Mouse (Mus musculus): ENCODE results near the gene Rtn4rl1. TPM values are rescaled to one million over a fixed set of nuclear protein-coding genes. Genes with fewer than 3 reads are reported as not detected.

Rtn4rl1 gene
- polyA plus RNA-seq, 1 experiment from 2014 or later: 10.2 TPM

DNA sequence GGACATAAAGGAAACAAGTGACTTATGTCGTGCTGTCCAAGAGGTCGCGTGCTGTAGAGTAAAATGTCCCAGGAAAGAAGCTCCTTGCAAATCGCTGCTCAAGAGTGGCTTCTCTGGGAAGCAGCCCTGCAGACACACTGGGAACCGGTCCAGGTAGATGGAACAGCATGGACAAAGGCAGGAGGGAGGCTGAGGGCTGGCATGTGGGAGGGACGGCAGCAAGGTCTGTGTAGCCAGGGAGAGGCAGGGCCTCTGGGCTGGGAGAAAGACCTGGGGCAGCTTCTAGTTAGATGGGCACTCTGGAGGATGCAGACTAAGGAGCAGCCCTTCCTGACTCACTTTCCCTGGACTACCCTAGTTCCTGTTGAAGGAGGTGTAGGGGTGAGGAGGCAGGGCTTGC lies 65.8 kb downstream of the Rtn4rl1 start:
- Histone ChIP-seq H3K27ac (replicated peaks) (0 out of 2 replicates have a peak overlapping the region, but pooled peaks have one; percentile 3), H3K4me2 (no peak overlapping the region), H3K27me3 (replicated peaks) (no peaks in the 10 kb centered on the region), H3K4me1 (peaks cover 68% of the 10 kb centered on the region), H3K4me3 (no peak overlapping the region), H3K9me3 (no peaks in the 10 kb centered on the region), H3K36me3 (no peaks in the 10 kb centered on the region), H3K9ac (0 out of 2 replicates have a peak overlapping the region, but pooled peaks have one; percentile 48)
- ATAC-seq (ENCODE audit: extremely low read depth, insufficient number of reproducible peaks, low FRiP score, low TSS enrichment): no peak
- WGBS: 58% methylated on average over 6 of the region's 6 CpGs

DNA sequence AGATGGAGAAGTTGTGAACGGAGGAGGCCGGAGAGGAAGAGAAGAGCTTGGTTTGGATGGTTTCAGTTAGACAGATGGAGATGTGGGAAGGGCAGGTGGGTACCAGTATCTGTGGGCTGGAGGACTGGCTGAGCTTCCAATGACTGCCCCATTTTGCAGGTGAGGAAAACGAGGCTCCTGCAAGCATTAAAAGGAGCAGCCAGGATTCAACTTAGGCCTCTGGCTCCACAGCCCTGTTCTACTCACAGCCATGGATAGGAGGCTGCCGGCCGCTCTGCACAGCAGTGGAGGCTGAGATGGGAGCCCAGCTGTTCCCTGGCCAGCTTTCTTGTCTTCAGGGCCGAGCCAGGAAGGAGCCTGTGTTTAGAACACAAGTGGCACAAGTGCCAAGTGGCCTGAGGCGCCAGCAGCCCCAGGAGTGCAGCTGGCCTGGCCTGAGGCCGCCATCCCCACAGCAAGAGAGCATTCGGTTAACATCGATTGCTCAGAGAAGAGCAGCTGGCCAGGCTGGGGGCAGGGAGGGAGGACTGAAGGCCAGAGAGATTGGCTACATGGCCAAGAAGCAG lies 66.5 kb downstream of the Rtn4rl1 start:
- ATAC-seq (ENCODE audit: extremely low read depth, insufficient number of reproducible peaks, low FRiP score, low TSS enrichment): no peak
- H3K9ac ChIP-seq: peak overlapping the region; percentile 48; the same call in 1 of the 2 replicates
- H3K36me3 ChIP-seq: no peaks in the 10 kb centered on the region
- H3K4me3 ChIP-seq: no peak overlapping the region
- H3K4me1 ChIP-seq: peaks cover 67% of the 10 kb centered on the region
- 61% methylated on average over 10 of the region's 10 CpGs for WGBS
- H3K27ac ChIP-seq (replicated peaks): 0 out of 2 replicates have a peak overlapping the region, but pooled peaks have one; percentile 36
- no peaks in the 10 kb centered on the region for H3K9me3 ChIP-seq
- H3K4me2 ChIP-seq: no peak overlapping the region
- H3K27me3 ChIP-seq (replicated peaks): no peaks in the 10 kb centered on the region

DNA sequence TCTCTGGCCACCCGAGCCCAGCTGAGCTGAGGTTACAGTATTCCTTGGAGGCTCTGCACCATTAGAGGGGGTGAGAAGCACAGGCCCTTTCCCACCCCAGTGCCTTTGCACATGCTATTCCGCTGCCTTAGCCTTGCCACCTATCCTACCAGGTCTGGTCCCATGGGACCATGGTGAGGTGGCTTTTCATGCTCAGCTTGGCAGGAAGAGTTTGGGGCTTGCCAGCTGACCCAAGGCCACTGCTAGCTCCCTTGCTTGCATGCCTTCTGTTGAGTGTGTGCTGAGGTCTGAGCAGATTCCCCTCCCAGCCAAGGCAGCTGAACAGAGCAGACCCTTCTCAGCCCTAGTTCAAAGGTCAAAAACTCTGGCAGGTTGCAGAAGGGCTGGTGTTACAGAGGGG lies 67.4 kb downstream of the Rtn4rl1 start:
- Histone ChIP-seq H3K9me3 (no peaks in the 10 kb centered on the region), H3K27me3 (replicated peaks) (no peaks in the 10 kb centered on the region), H3K4me2 (no peak overlapping the region), H3K27ac (replicated peaks) (no peak overlapping the region), H3K36me3 (0 out of 2 replicates have a peak, but pooled peaks cover 3% of the 10 kb centered on the region), H3K4me1 (peaks cover 71% of the 10 kb centered on the region), H3K9ac (no peak overlapping the region), H3K4me3 (no peak overlapping the region)
- WGBS: 87% methylated on average over 2 of the region's 2 CpGs
- no peak for ATAC-seq (ENCODE audit: extremely low read depth, insufficient number of reproducible peaks, low FRiP score, low TSS enrichment)

DNA sequence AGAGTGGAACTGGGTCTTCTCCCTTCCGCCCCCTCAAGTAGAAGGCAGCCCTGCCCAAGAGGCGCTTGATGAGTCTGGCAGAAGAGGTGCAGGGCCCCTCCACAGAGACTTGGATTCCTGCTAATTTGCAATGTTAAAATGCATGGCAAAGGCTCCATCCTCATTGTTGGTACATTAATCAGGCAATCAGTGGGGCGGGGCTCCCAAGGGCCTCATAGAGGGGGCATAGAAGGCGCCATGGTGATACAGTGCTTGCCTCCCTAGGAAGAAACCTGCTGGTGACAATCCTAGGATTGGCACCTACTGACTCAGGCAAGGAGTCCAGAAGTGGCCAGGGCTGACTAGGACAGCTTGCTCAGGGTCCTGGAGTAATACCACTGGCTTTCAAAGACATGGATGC lies 68.1 kb downstream of the Rtn4rl1 start:
- no peaks in the 10 kb centered on the region for H3K9me3 ChIP-seq
- no peak overlapping the region for H3K4me3 ChIP-seq
- H3K27ac ChIP-seq (replicated peaks): no peak overlapping the region
- H3K9ac ChIP-seq: no peak overlapping the region; the same call in 1 of the 2 replicates
- peaks cover 7% of the 10 kb centered on the region; the same call in 1 of the 2 replicates for H3K36me3 ChIP-seq
- H3K4me2 ChIP-seq: no peak overlapping the region
- 82% methylated on average over 4 of the region's 4 CpGs for WGBS
- no peaks in the 10 kb centered on the region for H3K27me3 ChIP-seq (replicated peaks)
- H3K4me1 ChIP-seq: peaks cover 71% of the 10 kb centered on the region
- ATAC-seq (ENCODE audit: extremely low read depth, insufficient number of reproducible peaks, low FRiP score, low TSS enrichment): no peak

DNA sequence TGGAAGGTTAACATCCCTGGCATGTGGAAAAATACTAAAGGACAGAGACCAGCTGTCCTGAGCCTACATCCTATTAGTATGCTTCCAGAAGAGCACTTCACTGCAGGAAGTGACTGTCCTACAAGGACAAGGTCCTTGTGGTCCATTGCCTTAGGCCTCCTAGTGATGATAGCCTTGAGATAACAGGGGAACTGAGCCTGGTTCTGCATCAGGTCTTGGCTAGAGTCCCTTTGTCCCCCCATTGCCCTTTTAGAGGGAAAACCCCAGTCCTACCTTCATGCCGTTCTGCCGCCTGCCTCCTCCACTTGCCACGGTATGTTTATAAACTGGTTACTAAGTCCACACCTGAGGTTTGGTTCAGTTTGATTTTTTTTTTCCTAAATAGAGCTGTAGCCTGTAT lies 68.6 kb downstream of the Rtn4rl1 start:
- peak overlapping the region; percentile 45; the same call in 1 of the 2 replicates for H3K27ac ChIP-seq (replicated peaks)
- peaks cover 7% of the 10 kb centered on the region; the same call in 1 of the 2 replicates for H3K36me3 ChIP-seq
- no peak overlapping the region for H3K4me3 ChIP-seq
- H3K27me3 ChIP-seq (replicated peaks): no peaks in the 10 kb centered on the region
- no peaks in the 10 kb centered on the region for H3K9me3 ChIP-seq
- H3K4me1 ChIP-seq: peaks cover 71% of the 10 kb centered on the region
- H3K4me2 ChIP-seq: no peak overlapping the region
- no peak overlapping the region; the same call in 1 of the 2 replicates for H3K9ac ChIP-seq
- ATAC-seq (ENCODE audit: extremely low read depth, insufficient number of reproducible peaks, low FRiP score, low TSS enrichment): no peak
- 74% methylated on average over 3 of the region's 3 CpGs for WGBS

DNA sequence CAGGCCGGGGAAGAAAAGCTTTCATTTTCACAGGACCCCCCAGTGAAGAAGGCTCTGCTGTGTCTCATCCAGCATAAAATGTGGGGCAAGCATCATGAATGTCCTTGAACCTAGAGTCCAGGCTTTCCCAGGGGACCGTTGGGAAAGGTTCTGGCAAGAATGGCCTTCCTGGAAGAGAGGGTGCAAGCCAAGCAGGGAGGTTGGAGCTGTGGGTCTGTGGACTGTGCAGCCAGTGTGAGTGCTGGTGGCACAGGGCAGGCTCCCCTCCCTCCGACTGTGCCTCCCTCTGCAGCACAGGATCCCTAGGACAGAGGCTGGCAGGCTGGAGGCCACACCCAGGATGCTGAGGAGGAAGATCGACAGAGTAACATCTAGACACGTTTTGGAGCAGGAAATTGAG lies 69.2 kb downstream of the Rtn4rl1 start:
- Histone ChIP-seq H3K4me2 (no peak overlapping the region), H3K9me3 (no peaks in the 10 kb centered on the region), H3K4me1 (peaks cover 73% of the 10 kb centered on the region), H3K27ac (replicated peaks) (peak overlapping the region; percentile 45), H3K4me3 (no peak overlapping the region), H3K36me3 (peaks cover 7% of the 10 kb centered on the region; the same call in 1 of the 2 replicates), H3K9ac (0 out of 2 replicates have a peak overlapping the region, but pooled peaks have one; percentile 40), H3K27me3 (replicated peaks) (no peaks in the 10 kb centered on the region)
- ATAC-seq (ENCODE audit: extremely low read depth, insufficient number of reproducible peaks, low FRiP score, low TSS enrichment): no peak
- 35% methylated on average over 5 of the region's 5 CpGs for WGBS

DNA sequence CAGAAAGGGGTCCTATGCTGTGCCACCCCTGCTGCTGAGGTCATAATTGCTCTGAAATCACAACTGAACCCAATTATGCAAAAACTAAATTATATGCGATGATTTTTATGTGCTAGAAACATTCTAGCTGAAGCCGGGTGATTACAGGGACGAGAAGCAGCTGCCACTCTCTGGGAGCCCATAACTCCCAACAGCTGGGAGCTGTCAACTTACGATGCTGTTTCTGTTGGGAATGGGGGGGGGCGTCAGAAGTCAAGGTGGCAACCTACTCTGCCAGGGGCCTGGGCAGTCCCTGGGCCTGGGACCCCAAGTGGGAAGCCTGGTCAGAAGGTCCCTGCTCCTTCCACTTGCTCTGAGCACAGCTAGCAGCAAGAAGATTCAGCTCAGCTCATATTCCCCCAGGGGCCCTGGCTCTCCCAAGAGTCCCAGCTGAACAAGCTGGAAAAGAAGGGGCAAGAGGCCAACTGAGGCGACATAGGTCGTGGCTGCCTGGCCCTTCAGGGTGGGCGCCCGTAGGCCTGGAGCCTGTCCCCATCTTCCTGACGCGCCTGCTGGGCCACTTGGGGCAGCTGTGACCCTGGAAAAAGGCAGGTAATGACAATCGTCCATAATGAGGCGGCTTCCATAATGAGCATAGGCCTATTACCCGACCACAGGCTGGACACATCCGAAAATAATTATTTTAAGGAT lies 69.8 kb downstream of the Rtn4rl1 start:
- Histone ChIP-seq H3K4me3 (no peak overlapping the region), H3K9ac (0 out of 2 replicates have a peak overlapping the region, but pooled peaks have one; percentile 40), H3K27me3 (replicated peaks) (no peaks in the 10 kb centered on the region), H3K27ac (replicated peaks) (peak overlapping the region; percentile 45), H3K36me3 (peaks cover 7% of the 10 kb centered on the region; the same call in 1 of the 2 replicates), H3K4me1 (peaks cover 79% of the 10 kb centered on the region), H3K9me3 (no peaks in the 10 kb centered on the region), H3K4me2 (no peak overlapping the region)
- ATAC-seq (ENCODE audit: extremely low read depth, insufficient number of reproducible peaks, low FRiP score, low TSS enrichment): no peak
- WGBS: 66% methylated on average over 15 of the region's 15 CpGs

DNA sequence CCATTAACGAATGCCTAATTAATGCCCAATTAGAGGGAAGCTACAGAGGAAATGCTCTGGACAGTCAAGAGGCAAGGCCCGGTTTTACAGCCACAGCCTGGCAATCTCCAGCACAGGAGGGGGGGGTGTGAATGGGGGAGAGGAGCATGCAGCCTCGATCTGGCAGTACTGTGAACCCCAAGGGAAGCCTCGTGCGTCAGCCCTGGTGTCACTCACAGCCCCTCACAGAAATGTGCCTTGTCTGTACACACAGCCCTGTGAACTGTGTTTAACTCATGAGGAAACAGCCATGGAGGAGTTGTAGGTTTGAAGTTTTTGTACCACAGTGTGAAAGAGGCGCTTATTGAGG lies 70.4 kb downstream of the Rtn4rl1 start:
- no peak overlapping the region for H3K4me3 ChIP-seq
- H3K9me3 ChIP-seq: no peaks in the 10 kb centered on the region
- H3K27ac ChIP-seq (replicated peaks): no peak overlapping the region
- no peak overlapping the region for H3K4me2 ChIP-seq
- no peak overlapping the region for H3K9ac ChIP-seq
- peaks cover 83% of the 10 kb centered on the region for H3K4me1 ChIP-seq
- no peak for ATAC-seq (ENCODE audit: extremely low read depth, insufficient number of reproducible peaks, low FRiP score, low TSS enrichment)
- H3K27me3 ChIP-seq (replicated peaks): no peaks in the 10 kb centered on the region
- H3K36me3 ChIP-seq: peaks cover 7% of the 10 kb centered on the region; the same call in 1 of the 2 replicates
- WGBS: 63% methylated on average over 6 of the region's 6 CpGs

DNA sequence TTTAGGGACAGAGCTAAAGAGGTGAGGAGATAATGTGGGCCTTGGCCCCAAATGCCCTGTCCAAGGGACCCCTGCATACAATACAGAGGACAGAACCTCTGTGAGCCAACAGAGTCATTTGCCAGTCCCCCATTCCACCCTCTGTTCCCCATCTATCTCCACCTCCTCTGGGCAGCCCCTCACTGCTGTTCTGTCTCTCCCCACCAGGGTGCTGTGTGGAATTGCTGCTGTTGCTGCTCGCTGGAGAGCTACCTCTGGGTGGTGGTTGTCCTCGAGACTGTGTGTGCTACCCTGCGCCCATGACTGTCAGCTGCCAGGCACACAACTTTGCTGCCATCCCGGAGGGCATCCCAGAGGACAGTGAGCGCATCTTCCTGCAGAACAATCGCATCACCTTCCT lies 71.0 kb downstream of the Rtn4rl1 start:
- ATAC-seq (ENCODE audit: extremely low read depth, insufficient number of reproducible peaks, low FRiP score, low TSS enrichment): no peak
- Histone ChIP-seq H3K27ac (replicated peaks) (0 out of 2 replicates have a peak overlapping the region, but pooled peaks have one; percentile 30), H3K27me3 (replicated peaks) (no peaks in the 10 kb centered on the region), H3K36me3 (peaks cover 7% of the 10 kb centered on the region; the same call in 1 of the 2 replicates), H3K4me3 (no peak overlapping the region), H3K9ac (no peak overlapping the region), H3K4me2 (no peak overlapping the region), H3K9me3 (no peaks in the 10 kb centered on the region), H3K4me1 (peaks cover 82% of the 10 kb centered on the region)
- 77% methylated on average over 6 of the region's 6 CpGs for WGBS

DNA sequence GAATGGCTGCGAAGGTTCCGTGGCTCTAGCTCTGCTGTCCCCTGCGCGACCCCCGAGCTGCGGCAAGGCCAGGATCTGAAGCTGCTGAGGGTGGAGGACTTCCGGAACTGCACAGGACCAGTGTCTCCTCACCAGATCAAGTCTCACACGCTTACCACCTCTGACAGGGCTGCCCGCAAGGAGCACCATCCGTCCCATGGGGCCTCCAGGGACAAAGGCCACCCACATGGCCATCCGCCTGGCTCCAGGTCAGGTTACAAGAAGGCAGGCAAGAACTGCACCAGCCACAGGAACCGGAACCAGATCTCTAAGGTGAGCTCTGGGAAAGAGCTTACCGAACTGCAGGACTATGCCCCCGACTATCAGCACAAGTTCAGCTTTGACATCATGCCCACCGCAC lies 72.0 kb downstream of the Rtn4rl1 start:
- no peak for ATAC-seq (ENCODE audit: extremely low read depth, insufficient number of reproducible peaks, low FRiP score, low TSS enrichment)
- H3K27ac ChIP-seq (replicated peaks): no peak overlapping the region
- H3K9ac ChIP-seq: no peak overlapping the region

DNA sequence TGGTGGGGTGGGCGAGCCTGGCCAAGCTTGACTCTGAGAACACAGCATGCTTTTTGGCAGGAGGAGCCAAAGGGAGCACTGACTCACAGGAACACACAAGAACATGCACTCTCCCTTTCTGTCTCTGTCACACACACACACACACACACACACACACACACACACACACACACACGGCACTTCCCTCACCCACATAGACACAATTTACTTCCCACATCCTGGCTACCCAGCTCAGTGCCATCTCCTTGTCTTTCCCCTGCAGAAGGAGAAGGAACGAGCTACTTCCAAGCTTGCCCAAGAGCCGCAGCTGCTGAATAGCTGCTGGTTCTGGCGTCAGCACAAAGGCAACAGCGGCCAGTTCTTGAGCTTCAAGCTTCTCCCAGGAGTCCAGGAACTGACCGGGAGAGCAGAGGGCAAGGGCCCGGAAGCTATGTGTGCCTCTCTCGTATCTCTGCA lies 74.3 kb downstream of the Rtn4rl1 start:
- Histone ChIP-seq H3K4me2 (peak overlapping the region; percentile 13; the same call in 1 of the 2 replicates), H3K9ac (peak overlapping the region; percentile 11), H3K4me1 (peaks cover 72% of the 10 kb centered on the region), H3K9me3 (no peaks in the 10 kb centered on the region), H3K36me3 (peaks cover 7% of the 10 kb centered on the region; the same call in 1 of the 2 replicates), H3K27ac (replicated peaks) (peak overlapping the region; percentile 64), H3K4me3 (no peak overlapping the region), H3K27me3 (replicated peaks) (no peaks in the 10 kb centered on the region)
- no peak for ATAC-seq (ENCODE audit: extremely low read depth, insufficient number of reproducible peaks, low FRiP score, low TSS enrichment)
- 28% methylated on average over 9 of the region's 9 CpGs for WGBS

More for the DNA sequence above, 72.0 kb downstream of the Rtn4rl1 start:
- Histone ChIP-seq H3K27me3 (replicated peaks) (no peaks in the 10 kb centered on the region), H3K36me3 (peaks cover 7% of the 10 kb centered on the region; the same call in 1 of the 2 replicates), H3K4me1 (peaks cover 79% of the 10 kb centered on the region), H3K9me3 (no peaks in the 10 kb centered on the region), H3K4me2 (no peak overlapping the region), H3K4me3 (no peak overlapping the region)
- 68% methylated on average over 15 of the region's 15 CpGs for WGBS

All from heart, embryonic 13.5 days (tissue).